Mouse (Mus musculus) G1E (cell line): ENCODE data around the gene Bok.

ENCODE experiments used
- CTCF ChIP-seq: IDR thresholded peaks from 2 replicates; pipeline ENCODE4 v1.5.1; 2012; ENCODE audit warnings: low read depth, low read length, inconsistent platforms, mixed read lengths
- GATA1 ChIP-seq: IDR thresholded peaks from 2 replicates; pipeline ENCODE4 v1.6.1; 2012; ENCODE audit warnings: borderline replicate concordance, low read length, inconsistent platforms, mixed read lengths
- GATA2 ChIP-seq: IDR thresholded peaks from 2 replicates; pipeline ENCODE4 v1.6.1; 2012; ENCODE audit warnings: low read depth, low read length, inconsistent platforms, borderline replicate concordance
- POLR2AphosphoS5 ChIP-seq: IDR thresholded peaks from 2 replicates; pipeline ENCODE4 v1.6.1; 2012; ENCODE audit warnings: low read depth, low read length, inconsistent platforms; ENCODE audit not compliant: insufficient replicate concordance
- TAL1 ChIP-seq: conservative IDR thresholded peaks from 2 replicates; pipeline ENCODE4 v1.6.1; 2012; ENCODE audit warnings: low read depth, low read length, inconsistent platforms, mixed read lengths

DNA sequence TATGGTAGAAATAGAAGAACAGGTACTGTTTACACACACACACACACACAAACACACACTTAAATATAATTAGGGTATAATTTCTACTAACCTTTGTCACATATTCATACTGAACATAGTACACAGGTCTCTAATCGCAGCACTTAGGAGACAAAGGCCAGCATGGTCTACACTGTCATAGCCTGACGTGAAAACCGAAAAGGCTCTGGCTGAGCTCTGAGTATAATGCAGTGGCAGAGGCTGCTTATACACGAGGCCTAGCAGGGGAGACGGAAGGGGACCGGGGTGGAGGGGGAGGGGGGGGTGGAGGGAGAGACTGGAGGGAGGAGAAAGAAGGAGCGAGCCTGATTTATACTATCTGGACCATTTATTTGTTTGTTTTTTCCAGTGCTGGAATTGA is 36.1 kb downstream of the Bok start:
- TF ChIP-seq CTCF (no peak), GATA1 (no peak), POLR2AphosphoS5 (no peak), TAL1 (no peak), GATA2 (no peak)
